Mouse (Mus musculus): ENCODE measurements around the gene Nploc4. TPM values are rescaled to one million over a fixed set of nuclear protein-coding genes. Genes with fewer than 3 reads are reported as not detected.

Nploc4 gene
- polyA plus RNA-seq, 1 experiment: 62.7 TPM

DNA sequence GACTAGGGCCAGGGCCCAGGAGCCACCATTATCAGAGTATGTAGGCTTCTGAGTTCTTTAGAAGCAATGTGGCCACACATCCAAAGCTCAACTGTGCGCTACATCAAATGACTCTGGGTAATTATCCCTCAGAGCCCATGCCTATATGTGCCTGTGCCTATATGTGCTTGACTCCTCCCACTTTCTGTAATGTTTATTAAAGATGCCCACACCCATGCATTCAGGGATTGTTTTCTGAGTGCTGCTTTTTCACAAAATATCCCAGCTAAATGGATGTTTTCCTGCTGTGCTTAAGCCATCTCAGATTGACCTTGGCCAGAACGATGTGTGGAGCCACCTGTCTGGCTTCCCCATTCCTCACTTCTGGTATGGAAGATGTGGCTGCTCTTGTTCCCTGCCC, 26.0 kb upstream of the Nploc4 start:
- TF ChIP-seq CTCF (IDR thresholded peaks at IDR 0.05; ENCODE audit: extremely low read depth, insufficient read depth, low read length): no peak
- no peak for TF ChIP-seq POLR2A (IDR thresholded peaks at IDR 0.05; ENCODE audit: extremely low read depth, insufficient read depth, low read length)
- Histone ChIP-seq H3K4me3 (ENCODE audit: insufficient read depth, low read length) (no peak overlapping the region), H3K27ac (ENCODE audit: insufficient read depth, low read length) (no peak overlapping the region), H3K4me1 (ENCODE audit: control insufficient read depth, insufficient read depth, low read length) (peaks cover 3% of the 10 kb centered on the region; the same call in 1 of the 2 replicates)

DNA sequence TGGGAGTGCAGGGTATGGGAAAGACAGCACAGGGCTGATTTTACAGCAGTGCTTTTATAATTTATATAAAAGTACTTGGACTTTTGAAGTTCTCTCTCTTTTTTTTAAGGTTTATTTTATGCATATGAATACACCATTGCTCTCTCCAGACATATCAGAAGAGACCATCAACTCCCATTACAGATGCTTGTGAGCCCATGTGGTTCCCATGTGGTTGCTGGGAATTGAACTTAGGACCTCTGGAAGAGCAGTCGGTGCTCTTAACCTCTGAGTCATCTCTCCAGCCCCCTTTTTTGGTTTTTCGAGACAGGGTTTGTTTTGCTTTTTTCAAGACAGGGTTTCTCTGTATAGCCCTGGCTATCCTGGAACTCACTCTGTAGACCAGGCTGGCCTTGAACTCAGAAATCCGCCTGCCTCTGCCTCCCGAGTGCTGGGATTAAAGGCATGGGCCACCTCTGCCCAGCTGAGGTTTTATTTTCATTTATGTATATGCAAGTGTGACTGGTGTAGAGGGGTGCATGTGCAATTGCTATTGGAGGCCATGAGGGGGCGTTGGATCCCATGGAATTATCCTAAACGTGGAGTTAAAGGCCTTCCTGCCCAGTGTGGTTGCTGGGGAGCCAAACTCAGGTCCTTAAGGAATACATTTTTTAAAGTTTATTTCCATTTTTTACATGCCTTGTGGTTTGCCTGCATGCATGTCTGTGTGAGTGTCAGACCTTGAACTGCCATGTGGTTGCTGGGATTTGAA, 21.5 kb upstream of the Nploc4 start:
- Histone ChIP-seq H3K27ac (ENCODE audit: insufficient read depth, low read length) (no peak overlapping the region), H3K4me1 (ENCODE audit: control insufficient read depth, insufficient read depth, low read length) (peaks cover 1% of the 10 kb centered on the region; the same call in 1 of the 2 replicates), H3K4me3 (ENCODE audit: insufficient read depth, low read length) (peak overlapping the region; percentile 98)
- TF ChIP-seq POLR2A (IDR thresholded peaks at IDR 0.05; ENCODE audit: extremely low read depth, insufficient read depth, low read length) (no peak), CTCF (IDR thresholded peaks at IDR 0.05; ENCODE audit: extremely low read depth, insufficient read depth, low read length) (0 out of 2 replicates have a peak, but pooled peaks have one; percentile 9)

GRCm38 (mm10) chr11:120457772-120458751, 20.6 kb upstream of the Nploc4 start, which contains the start of the genes Oxld1 and Ccdc137:
Gene Oxld1 (minus strand): TSS chr11:120458068.
Gene Ccdc137 (plus strand): TSS chr11:120458115.
- no peak for TF ChIP-seq CTCF (IDR thresholded peaks at IDR 0.05; ENCODE audit: extremely low read depth, insufficient read depth, low read length)
- peak; percentile 87 for TF ChIP-seq POLR2A (IDR thresholded peaks at IDR 0.05; ENCODE audit: extremely low read depth, insufficient read depth, low read length)

DNA sequence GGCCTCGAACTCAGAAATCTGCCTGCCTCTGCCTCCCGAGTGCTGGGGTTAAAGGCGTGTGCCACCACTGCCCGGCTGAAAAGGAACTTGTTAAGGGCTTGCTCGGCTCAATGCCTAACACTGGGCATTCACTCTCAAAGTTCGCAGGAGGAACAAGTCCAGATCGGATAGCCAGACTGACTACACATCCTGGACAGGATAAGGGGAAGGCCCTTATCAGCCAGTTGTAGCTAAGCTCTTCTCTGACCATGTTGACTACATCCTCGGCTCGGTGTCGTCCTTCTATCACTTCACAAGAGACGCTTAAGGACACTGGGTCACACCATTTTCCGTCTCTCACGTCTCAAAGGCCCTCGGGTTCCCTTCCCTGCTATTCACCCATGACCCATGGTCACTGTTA, 19.9 kb upstream of the Nploc4 start:
- Histone ChIP-seq H3K4me3 (ENCODE audit: insufficient read depth, low read length) (peak overlapping the region; percentile 98), H3K27ac (ENCODE audit: insufficient read depth, low read length) (peak overlapping the region; percentile 87), H3K4me1 (ENCODE audit: control insufficient read depth, insufficient read depth, low read length) (peaks cover 1% of the 10 kb centered on the region; the same call in 1 of the 2 replicates)
- TF ChIP-seq POLR2A (IDR thresholded peaks at IDR 0.05; ENCODE audit: extremely low read depth, insufficient read depth, low read length): no peak
- TF ChIP-seq CTCF (IDR thresholded peaks at IDR 0.05; ENCODE audit: extremely low read depth, insufficient read depth, low read length): no peak

More at GRCm38 (mm10) chr11:120457772-120458751, 20.6 kb upstream of the Nploc4 start, which contains the start of the genes Oxld1 and Ccdc137:
- H3K27ac ChIP-seq (ENCODE audit: insufficient read depth, low read length): peak within 1 kb of the TSS; percentile 87
- peaks cover 1% of the 10 kb centered on the region; the same call in 1 of the 2 replicates for H3K4me1 ChIP-seq (ENCODE audit: control insufficient read depth, insufficient read depth, low read length)
- peak within 1 kb of the TSS; percentile 98 for H3K4me3 ChIP-seq (ENCODE audit: insufficient read depth, low read length)

- Histone ChIP-seq H3K27ac (ENCODE audit: insufficient read depth, low read length) (no peak overlapping the region), H3K4me3 (ENCODE audit: insufficient read depth, low read length) (no peak overlapping the region), H3K4me1 (ENCODE audit: control insufficient read depth, insufficient read depth, low read length) (peaks cover 1% of the 10 kb centered on the region; the same call in 1 of the 2 replicates)
- TF ChIP-seq CTCF (IDR thresholded peaks at IDR 0.05; ENCODE audit: extremely low read depth, insufficient read depth, low read length) (no peak), POLR2A (IDR thresholded peaks at IDR 0.05; ENCODE audit: extremely low read depth, insufficient read depth, low read length) (no peak)
Observed at GRCm38 (mm10) chr11:120455413-120455812, 17.9 kb upstream of the Nploc4 start.

DNA sequence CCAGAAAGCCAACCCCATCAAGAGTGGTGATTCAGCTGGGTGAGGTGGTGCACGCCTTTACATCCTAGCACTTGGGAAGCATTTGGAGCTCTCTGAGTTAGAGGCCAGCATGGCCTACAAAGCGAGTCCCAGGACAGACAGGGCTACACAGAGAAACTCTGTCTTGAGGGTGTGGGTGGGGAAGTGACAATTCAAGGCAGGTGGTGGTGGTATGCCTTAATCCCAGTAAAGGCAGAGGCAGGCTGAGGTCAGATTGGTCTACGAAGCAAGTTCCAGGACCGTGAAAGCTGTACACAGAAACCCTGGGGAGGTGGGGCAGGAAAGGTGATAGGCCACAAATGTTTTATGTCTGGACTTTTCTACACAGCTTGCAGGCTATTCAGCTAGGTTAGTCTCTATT, 17.5 kb upstream of the Nploc4 start:
- no peak overlapping the region for H3K4me3 ChIP-seq (ENCODE audit: insufficient read depth, low read length)
- peaks cover 1% of the 10 kb centered on the region; the same call in 1 of the 2 replicates for H3K4me1 ChIP-seq (ENCODE audit: control insufficient read depth, insufficient read depth, low read length)
- H3K27ac ChIP-seq (ENCODE audit: insufficient read depth, low read length): no peak overlapping the region
- TF ChIP-seq POLR2A (IDR thresholded peaks at IDR 0.05; ENCODE audit: extremely low read depth, insufficient read depth, low read length) (no peak), CTCF (IDR thresholded peaks at IDR 0.05; ENCODE audit: extremely low read depth, insufficient read depth, low read length) (no peak)

- H3K4me3 ChIP-seq (ENCODE audit: insufficient read depth, low read length): no peak within 1 kb of the TSS
- no peak within 1 kb of the TSS for H3K27ac ChIP-seq (ENCODE audit: insufficient read depth, low read length)
- TF ChIP-seq CTCF (IDR thresholded peaks at IDR 0.05; ENCODE audit: extremely low read depth, insufficient read depth, low read length) (no peak), POLR2A (IDR thresholded peaks at IDR 0.05; ENCODE audit: extremely low read depth, insufficient read depth, low read length) (no peak)
- H3K4me1 ChIP-seq (ENCODE audit: control insufficient read depth, insufficient read depth, low read length): no peaks in the 10 kb centered on the region; the same call in 1 of the 2 replicates
Observed at GRCm38 (mm10) chr11:120453306-120453705, 15.8 kb upstream of the Nploc4 start, which contains the start of gene Pde6g. Gene Pde6g (minus strand): TSS chr11:120453500.

DNA sequence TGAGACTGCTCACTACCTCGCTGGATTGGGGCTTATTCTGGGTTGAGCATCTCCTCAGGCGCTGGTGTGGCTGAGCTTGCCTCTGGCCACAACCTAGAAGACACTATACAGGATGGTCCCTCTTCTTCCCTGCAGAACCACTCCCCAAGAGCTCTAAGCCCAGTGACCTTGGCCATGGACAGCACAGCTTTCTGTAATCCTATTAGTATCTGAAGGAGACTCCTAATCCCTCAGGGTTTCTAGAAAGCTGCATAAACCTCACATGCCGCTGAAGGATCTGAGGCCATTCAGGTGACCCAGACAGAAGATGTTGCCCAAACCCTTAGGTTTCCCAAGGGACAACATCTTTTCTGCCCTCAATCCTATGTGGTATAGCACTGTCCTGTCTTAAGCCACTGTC, 14.7 kb upstream of the Nploc4 start:
- Histone ChIP-seq H3K4me3 (ENCODE audit: insufficient read depth, low read length) (no peak overlapping the region), H3K4me1 (ENCODE audit: control insufficient read depth, insufficient read depth, low read length) (no peaks in the 10 kb centered on the region; the same call in 1 of the 2 replicates), H3K27ac (ENCODE audit: insufficient read depth, low read length) (no peak overlapping the region)
- TF ChIP-seq CTCF (IDR thresholded peaks at IDR 0.05; ENCODE audit: extremely low read depth, insufficient read depth, low read length) (no peak), POLR2A (IDR thresholded peaks at IDR 0.05; ENCODE audit: extremely low read depth, insufficient read depth, low read length) (no peak)

DNA sequence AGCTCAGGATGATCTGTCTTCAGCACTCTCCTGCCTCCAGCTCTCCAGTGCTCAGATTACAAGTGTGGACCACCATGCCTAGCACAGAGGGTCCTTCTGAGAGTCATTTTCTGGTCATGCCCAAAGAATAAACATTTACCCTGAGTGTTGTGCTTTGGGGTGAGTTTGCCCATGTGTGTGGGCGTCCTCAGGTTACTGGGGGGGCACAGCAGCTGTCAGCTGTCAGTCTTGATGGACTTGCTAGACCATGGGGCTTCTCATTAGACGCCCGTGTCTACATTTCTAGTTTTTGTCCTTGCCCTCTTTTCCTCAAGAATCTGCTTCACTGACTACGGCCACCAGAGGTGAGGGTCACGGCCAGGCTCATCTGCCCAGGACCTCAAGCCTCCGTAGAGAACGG, 9.7 kb upstream of the Nploc4 start:
- Histone ChIP-seq H3K27ac (ENCODE audit: insufficient read depth, low read length) (no peak overlapping the region), H3K4me3 (ENCODE audit: insufficient read depth, low read length) (no peak overlapping the region), H3K4me1 (ENCODE audit: control insufficient read depth, insufficient read depth, low read length) (no peaks in the 10 kb centered on the region)
- TF ChIP-seq CTCF (IDR thresholded peaks at IDR 0.05; ENCODE audit: extremely low read depth, insufficient read depth, low read length): no peak
- no peak for TF ChIP-seq POLR2A (IDR thresholded peaks at IDR 0.05; ENCODE audit: extremely low read depth, insufficient read depth, low read length)

Data from cortical plate, adult 2 months (tissue).